Mouse (Mus musculus): ENCODE measurements at regions not wholly inside any gene's neighbourhood (a gene's known extent, or its start where the extent isn't known, plus 50 kb on each side); places are given as distances from the start of the nearest gene placed in this dataset.
A peak's percentile ranks its signal among the peaks of the same experiment; 100 is the strongest.

DNA sequence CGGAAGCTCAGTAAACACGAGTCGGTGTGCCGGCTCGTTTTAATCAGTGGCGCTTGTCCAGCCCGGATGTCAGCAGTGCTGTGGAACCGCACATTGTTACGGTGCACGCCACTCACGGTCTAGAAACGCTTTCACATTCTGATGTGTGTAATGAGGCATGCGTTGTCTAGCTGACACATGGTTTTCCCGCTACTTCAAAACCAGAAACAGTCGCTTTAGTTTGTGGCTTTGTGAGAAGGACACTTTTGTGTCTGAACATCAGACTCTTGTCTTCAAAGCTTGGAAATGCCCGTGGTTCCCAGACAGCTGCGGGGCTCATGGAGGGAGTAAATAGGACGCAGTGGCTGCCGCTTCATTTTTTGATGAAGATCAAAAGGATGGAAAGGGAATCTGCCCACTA is 77.0 kb upstream of the Lgr5 start:
- peak; percentile 67 for DNase-seq (ENCODE audit: low spot score)

DNA sequence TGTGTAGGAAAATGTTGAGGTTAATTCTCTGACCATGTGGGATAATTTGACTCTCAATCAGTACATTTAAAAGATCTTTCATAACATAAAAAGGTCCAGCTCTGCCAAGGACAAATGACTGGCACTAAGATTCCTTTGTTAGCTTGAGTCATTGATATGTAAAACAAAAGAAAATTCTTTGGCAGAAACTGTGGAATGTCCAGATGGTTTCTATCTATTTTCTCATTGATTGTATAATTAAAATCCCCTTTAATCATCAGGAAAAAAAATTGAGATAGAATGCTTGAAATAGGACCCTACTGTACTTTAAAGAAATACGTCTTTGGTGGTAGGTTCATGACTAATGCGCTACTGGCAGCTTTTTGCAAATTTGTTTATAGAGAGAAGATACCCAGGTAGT is 89.1 kb upstream of the Lgr5 start:
- DNase-seq (ENCODE audit: low spot score): no peak

DNA sequence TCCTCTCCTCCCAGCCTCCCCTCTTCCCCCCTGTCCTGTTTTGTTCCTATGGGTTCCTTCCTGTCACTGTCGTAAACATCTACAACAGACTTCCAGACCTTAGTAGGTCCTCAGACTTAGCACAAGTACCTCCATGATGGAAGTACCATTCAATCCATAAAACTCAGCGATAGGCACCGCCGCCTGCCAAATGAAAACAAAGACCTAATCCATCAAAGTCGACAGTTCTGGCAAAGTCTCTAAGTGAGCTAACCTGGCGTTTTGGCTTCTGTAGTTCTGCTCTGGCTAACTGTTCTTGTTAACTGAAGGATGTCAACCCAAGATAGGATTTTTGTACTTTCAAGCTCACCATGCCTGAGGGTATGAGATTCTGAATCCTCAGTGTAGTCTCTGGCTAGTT is 93.5 kb upstream of the Lgr5 start:
- no peak for DNase-seq (ENCODE audit: low spot score)

DNA sequence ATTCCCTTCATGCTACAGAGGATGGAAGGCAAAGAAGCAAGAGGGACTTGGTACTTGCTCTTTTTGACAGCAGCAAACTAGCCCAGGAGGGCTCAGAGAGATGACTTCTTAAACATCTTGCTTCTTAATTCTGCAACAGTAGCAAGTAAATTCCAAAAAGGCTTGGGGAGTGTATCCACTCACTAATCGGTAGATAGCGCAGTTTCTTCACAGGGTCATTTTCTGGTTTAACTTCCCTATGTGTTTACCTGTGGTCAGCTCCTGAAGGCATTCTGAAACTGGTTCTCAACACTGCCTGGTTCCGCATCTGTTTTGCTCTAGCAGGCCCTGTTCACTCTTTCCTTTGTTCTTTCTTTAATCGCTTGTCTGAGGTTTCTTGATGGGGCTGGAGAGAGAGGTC is 104.4 kb upstream of the Lgr5 start:
- DNase-seq (ENCODE audit: low spot score): no peak

DNA sequence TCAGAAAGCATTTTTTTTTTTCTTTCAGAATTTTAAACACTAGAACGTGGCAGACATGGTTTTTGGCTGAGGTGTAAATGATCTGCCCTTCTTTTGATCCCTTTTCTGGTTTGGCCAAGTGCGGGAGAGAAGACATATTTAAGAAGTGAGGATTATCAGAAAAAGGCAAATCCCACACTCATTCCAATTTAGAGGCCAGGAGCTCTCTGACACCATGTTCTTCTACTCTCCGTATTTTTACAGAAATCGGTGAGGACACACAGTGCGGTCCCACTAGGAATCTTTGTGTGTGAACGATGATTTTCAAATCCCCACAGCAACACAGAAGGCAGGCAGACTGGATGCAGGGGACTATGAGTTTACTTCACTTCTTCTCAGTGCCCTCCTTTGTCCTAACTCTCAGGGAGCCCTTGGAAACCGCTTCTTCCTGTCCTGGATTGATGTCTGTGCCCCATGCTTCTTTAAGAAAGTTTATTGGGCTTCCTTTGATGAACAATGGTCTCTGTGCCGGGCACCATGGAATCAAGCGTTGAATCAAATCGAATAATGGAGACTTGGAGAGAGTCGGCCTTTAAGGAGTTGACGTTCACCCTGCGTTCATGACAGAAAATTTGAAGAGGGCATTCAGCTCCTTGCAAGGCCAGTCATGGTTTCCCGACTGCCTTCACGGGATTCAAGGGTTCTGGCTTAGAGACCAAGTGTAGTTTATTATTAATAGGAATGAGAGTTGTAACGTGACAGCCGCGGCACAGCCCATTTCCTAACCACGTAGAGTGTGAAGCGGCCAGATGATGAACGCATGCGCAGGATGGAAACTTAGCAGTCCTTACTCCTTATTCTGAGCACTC is 106.6 kb upstream of the Lgr5 start:
- DNase-seq (ENCODE audit: low spot score): no peak

DNA sequence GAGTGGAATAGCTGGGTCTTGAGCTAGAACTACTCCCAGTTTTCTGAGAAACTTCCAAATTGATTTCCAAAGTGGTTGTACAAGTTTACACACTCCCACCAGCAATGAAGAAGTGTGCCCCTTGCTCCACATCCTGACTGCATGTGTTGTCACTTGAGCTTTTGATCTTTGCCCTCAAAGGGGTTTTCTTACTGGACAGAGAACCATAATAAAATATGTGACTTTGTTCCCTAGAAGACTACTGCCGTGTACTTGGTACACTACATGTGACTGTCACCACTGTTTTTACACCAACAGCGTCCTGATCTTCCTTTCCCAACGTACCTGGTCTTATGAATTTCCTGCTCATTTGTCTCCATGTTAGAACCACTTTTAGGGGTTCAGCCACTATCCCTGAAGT is 114.3 kb upstream of the Tspan8 start:
- no peak for DNase-seq (ENCODE audit: low spot score)

DNA sequence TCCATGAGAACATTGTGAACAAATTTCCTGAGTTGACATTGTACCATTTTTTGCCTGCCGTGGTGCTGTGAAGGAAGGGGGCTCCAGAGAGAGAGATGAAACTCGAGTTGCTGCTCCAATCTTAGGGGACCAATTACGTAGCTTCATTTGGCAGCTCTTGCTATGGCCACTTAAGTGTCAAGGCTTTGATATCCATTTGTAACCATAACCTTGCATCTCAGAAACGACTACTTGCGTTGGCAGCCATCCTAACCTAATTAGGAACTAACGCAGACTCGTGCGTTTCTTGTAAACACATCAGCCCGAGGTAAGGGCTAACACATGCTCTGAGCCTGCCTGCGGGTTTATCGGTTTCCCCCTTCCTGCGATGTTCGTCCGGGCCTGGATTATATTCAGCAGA is 108.0 kb upstream of the Tspan8 start:
- DNase-seq (ENCODE audit: low spot score): no peak

DNA sequence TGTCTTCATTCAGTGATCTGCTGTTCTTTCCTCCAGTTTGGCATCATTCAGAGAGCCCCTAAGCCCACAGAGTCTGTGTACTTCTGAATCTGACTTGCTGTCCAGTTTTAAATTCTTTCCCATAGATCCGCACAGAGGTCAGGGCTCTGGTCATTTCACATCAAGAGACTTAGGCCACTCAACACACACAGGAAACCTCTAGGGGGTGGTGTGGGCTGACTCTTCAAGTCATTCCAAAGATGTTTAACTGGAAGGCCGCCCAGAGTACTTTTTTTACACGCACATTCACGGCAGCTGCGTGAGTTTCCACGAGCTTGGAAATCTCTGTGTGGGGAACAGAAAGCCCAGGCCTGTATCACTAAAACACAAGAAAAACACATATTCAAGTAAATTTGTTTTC is 102.7 kb upstream of the Tspan8 start:
- DNase-seq (ENCODE audit: low spot score): peak; percentile 15

DNA sequence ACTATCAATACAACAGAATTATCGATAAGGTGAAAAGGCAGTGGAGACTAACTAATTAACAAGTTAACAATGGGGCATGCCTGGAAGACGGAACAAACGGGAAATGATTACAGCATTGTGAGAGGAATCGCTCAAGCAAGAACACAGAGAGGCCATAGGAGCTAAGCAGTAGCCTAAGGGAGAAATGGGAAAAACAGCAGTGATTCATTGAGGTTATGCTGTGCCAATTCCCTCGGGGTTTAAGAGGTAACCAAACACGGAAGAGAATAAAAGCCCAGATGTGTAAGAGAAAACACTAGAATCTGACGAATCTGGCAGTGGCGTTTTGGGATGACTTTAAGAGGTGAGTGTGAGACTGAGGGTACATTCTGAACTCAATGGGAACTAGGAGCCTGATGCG is 100.5 kb upstream of the Tspan8 start:
- no peak for DNase-seq (ENCODE audit: low spot score)

DNA sequence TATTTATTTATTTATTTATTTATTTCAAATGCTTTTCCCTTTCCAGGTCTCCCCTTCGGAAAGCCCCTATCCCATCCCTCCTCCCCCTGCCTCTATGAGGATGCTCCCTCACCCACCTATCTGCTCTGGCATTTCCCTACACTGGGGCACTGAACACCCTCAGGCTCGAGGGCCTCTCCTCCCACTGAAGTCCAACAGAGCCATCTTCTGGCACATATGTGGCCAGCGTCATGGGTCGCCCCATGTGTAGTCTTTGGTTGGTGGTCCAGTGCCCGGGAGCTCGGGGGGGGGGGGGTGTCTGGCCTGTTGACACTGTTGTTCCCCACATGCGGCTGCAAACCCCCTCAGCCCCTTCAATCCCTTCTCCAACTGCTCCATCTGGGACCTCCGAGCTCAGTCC is 99.6 kb upstream of the Tspan8 start:
- no peak for DNase-seq (ENCODE audit: low spot score)

DNA sequence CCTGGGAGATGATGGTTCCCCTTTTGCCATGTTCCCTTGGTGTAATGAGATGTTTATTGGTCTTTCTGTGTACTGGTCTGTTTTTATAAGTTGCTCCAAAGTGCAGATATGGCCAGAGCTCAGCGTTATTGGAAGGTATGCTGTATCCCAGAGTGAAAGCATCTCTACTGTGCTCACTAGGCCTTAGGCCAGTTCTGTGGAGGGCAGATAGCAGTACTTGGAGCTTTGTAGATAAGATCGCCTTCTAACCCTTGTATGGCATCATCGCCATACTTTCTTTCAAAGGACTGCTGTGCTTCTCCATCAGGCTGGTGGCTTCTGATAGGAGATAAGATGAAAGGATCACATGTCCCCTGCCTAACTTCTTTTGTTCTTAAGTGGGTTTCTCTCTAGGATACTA is 94.0 kb upstream of the Tspan8 start:
- no peak for DNase-seq (ENCODE audit: low spot score)

DNA sequence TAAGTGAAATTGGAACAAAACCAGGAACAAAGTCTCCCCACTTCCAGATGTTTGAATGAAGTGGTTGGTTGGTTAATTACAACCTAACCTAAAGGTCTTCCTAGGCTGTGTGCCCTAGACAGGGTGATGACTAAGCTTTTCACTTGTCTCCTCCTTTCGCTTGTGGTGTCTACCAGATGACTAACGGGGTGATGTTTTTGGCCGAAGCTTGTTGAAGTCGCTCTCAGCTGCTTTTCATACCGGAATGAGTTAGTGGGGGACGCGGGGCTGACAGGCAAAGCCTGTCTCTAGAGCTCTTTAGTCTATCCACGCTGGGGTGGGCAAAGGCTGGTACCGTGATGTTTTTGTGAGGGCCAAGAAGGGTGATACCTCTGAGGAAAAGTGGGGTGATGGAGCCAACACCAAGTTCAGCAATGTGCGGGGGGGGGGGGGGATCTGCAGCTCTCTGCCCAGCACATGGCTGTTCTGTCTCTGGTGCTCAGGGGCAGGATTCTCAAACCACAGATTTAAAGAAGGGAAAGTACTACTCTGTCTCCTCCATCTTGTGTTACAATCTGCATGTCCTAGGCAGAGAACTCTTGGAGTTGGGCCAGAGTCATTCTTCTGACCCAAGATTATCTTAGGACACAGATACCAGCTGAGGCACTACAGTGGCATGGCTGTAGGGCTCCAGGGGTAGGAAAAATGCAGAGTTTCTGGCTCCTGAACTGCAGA is 73.8 kb upstream of the Tspan8 start:
- no peak for DNase-seq (ENCODE audit: low spot score)

DNA sequence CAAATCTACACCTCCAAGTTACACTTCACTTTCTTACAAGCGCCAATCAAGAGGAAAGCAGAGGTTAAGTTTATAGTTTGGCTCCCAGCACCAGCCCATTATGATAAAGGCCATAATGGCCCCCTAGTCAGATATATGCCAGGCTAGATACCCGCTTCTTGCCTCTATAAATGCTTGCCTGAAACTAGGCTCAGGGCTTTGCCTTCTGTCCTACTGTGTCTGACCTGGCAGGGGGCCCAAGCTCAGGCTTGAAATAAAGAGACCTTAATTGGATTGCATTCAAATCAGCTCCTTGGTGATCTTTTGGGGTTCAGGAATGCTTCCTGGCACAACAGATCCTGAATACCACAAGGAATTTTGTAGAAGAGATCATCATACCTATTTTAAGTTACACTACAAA is 66.8 kb upstream of the Tspan8 start:
- no peak for DNase-seq (ENCODE audit: low spot score)

DNA sequence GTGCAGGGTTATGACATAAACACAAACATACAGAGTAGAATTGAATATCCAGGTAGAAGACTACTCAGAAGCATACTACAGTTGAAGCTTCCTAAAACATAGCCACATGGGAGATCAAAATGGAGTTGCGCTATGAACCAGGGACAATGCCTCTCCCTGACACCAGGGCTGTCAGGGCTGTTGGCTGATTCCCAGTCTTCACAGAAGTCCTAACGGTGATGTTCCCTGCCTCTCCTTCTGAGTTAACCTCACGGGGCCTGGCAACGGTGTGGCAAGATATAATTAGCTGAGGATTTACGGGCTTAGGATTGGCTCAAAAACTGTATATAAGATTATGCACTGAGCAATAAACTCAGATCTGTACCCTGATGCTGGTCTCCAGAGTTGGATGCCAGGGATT is 66.4 kb upstream of the Tspan8 start:
- no peak for DNase-seq (ENCODE audit: low spot score)

DNA sequence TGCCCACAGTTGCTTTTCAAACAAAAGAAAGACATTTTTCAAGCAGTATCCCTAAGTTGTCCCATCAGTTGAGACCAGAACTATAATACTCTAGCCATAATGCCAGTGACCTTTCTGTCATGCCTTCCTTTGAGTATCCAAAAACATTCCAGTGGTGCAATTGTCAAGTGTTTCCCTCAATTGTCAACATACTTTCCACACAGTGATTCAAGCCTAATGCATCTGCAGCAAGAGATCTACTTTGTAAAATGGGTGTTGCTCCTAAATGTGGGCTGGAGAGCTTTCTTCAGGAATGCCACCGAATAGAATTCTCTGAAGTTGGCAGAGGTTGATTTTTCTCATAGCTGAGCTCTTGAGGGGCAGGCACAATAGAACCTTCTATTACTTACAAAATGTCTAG is 58.0 kb upstream of the Tspan8 start:
- no peak for DNase-seq (ENCODE audit: low spot score)
